Mouse (Mus musculus): Measurements from ENCODE around the gene Ncor2.

The Ncor2 gene

DNA sequence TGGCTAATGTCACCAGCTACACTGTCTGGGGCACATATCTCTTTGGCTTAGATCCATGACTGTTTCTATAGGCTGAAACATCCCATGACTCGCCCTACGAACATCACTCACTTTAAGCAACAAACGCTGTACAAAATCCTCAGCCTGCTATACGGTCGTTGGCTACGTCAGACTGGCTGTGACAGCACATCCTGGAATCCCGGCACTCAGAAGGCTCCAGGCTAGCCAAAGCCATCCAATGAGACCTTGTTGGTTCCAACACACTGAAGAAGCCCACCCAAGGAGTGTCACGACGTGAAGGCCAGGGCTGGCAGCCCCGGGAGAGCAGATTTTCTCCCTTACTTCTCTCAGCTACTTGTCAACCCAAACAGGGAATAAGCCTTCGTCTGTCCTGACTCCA, 82.7 kb downstream of the Ncor2 start:
- in situ Hi-C loops (cut with MboI), result no loop called here

DNA sequence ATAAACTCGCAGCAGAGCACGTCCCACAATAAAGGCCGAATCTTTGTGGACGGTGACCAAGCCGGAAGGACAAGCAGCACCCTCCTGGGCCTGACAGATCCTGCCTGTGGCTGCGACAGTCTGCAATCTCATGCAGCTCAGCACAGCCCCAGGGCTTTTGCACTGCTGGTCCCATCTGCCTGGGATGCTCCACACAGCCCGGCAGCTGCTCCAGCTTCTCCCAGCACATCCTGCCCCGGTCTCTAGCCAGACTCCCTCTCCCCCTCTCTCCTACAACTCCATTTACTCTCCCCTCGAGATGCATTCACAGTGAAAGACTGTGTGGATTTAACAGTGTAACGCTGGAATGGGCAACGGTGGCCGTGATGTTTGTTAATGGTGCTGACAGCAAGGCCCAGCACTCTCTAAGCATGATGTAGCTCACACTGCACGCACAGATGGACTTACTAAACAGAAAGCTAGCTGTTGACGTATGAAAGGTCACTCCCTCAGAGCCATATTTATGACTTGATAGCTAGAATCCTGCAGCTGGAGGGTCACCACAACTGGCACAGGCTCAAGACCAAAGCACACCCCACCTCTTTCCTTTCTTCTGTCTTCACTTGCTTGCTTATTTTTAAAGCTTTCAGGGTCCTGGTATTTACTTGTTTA, 83.4 kb downstream of the Ncor2 start:
- in situ Hi-C loops (cut with MboI), result no loop called here

DNA sequence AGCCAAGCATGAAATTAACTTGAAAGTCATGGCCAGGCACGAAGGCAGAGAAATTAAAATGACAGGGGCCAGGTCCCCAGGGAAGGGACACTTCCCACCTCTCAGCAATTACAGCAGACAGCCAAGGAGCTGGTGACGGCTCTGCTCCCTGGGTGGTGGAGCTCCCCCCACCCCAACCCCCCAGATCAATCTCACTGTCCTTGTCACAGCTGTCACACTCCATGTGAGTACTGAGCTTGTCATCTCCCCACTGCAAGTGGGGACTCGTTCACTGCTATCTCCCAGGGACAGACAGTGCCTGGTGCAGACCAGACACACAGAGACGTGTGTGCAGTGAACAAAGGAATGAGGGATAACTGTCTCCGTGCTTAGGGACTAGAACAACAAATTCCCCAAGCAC, 85.2 kb downstream of the Ncor2 start:
- in situ Hi-C loops (cut with MboI), result no loop called here

DNA sequence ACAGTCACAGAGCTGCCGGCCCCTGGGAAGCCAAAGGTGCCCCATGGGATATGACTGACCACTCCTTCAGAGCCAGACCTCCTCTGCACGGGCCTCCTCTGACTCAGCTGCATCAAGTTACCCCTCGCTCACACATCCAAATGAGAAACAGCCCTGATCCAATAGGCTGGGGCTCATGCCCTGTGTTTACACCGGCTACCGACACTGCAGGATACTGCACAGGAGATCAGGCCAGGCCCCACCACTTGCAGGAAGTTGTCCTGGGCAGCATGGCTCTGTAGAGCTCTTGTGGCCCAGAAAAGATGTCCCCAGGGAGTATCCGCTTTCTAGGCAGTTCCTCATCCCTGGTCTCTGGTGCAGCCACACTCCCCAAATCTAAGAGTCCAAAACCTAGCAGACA, 90.9 kb downstream of the Ncor2 start:
- in situ Hi-C loops (cut with MboI), result no loop called here

DNA sequence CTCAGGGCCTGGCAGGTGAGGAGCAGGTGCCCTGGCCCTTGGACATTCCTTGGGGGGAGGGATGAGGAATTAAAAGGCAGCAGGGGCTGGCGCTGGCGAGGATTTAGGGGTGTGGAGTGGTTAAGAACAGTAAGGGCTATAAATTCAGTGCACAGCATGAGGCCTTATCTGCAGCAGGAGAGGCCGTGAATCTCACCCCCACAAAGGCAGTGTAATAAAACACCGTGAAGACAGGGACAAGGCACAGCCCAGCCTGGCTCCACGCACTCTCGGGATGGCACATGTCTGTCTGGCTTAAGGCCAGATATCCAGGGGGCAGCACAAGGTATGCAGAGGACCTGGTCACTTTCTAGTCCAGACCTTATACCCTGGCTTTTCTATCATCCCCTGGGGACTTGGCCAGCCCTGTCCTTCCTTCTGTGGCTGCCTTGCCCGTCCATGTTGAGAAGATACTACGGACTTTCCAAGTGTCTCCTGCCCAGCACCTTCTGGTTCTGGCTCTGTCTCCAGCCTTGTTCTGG, 93.9 kb downstream of the Ncor2 start:
- in situ Hi-C loops (cut with MboI), result no loop called here

DNA sequence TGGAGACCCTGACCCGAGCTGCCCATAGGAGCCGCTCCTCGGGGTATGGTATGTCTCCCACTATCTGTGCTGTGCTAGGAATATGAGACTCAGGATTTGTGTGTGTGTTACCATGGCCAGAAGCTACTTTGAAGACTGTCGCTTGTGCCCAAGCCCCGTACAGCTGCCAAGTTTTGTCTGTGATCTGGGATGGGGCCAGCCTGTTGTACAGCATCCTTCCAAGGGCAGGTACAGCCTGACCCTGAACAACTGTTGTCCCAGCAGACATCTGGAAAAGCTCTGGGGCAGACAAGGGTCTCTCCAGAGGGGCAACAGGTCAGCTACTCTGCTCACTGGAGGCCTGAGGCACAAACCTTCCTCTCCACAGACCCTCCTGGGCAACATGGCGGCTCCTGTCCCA, 95.3 kb downstream of the Ncor2 start:
- in situ Hi-C loops (cut with MboI), result no loop called here

DNA sequence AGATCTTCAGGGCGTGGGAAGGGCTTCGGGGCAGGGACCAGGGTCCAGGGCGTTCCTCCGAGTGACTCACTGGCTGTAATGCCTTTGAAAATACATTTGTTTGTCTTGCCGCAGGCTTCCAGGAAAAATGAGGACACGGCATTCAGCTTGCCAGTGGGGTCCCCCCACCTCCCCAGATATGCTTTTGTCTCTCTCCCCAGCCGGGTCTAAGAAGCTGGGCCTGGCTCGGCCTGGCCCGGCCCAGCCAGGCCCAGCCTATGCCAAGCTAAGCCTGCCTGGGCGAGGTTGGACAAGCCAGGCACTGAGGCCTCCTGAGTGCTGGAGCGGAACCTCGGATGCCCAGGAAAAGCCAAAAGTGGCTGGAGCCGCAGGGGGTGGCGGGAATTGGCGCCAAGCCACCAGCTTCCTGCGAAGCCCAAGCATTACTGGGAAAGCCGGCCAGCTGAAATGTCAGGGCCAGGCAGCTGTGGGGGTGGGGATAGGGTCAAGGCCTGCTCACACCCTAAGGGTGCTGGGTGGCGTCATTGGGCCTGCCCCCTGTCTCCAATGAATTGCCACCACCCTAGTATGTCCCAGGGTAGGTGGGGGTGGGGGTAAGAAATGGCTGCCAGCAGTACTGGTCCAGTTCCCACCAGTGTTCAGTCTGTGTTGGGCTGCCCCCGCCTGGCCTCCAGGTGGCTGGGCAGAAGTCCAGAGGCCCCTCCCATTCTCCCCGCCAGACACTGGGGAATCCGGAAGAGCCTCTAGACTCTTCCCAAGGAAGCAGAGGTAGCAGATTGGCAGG, 97.5 kb downstream of the Ncor2 start:
- in situ Hi-C loops (cut with MboI), result no loop called here

DNA sequence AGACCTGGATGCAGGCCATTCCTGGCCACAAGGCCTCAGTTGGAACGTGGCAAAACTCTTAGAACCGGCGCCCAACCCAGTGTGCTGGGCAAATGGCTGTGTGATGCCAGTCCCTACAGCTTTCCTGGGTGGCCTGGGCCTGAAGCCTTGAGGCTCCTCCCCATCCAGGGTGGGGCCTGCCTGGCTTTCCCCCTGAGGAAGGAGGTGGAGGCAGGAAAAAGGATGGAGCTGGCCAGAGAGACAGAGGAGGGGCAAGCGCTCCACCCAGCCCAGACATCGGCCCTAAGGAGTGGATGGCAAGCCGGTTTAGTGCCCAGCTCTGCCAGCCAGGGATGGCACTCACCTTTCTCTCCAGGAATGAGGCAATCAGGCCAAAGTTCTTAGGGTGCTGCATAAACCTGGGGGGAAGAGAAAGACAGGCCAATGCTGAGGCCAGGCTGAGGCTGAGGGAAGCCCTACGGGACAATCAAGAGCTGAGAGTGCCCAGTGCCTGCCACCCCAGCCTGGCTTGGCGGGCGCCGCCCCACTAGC, 98.2 kb downstream of the Ncor2 start:
- in situ Hi-C loops (cut with MboI), result no loop called here

DNA sequence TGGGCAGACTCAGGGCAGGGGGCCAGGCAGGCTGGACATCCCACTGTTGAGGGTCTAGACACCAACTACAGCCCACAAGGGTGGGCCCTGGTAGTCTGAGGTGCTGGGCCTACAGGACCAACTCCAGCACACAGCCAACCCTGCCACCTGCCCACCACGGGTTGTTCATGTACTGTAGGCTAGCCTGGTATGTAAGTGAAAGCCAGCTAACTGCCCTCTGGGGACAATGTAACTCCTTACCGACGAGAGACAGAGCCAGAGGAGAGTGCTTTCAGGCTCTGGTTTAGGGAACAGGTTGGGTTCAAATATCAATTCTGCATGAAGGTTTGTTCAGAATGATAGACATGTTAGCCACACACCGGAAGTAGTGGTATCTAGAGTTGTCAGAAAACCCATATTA, 98.7 kb downstream of the Ncor2 start:
- in situ Hi-C loops (cut with MboI), result no loop called here

DNA sequence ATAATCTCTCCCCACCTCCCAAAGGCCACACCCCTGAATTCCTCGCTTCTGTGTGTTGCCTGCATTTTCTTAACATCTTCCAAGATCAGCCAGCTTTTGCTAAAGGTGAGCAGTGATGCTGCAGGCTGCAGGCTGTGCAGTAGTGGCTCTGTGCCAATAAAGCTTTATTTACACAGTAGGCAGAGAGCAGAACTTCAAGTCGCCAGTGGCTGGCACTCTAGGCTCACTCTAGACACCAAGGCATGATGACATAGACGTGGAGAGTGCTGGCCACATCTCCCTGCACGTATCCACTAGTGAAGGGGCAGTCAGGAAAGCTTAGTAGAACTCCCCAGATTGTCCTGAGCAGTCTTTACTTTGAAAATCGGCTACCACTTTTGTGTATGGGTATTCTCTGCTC, 100.8 kb downstream of the Ncor2 start:
- in situ Hi-C loops (cut with MboI), result no loop called here

DNA sequence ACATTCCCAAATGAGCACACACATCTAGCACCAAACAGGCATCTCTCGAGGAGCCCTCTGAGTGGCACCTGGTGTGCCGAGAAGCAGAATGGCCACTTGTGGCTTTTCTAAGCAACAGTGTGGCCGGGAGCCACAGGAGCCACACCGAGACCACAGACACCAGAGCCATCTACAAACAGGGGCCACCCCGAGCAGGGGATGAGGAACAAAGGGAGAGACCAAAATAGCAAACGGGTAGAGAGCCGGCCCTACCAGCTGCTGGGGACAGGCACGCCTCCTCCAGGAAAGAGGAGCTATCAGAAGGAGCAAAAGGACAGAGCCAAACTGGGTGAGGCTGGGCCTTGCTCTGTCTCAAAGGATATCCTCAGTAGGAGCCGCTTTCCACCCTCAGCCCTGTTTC, 102.8 kb downstream of the Ncor2 start:
- in situ Hi-C loops (cut with MboI), result no loop called here

DNA sequence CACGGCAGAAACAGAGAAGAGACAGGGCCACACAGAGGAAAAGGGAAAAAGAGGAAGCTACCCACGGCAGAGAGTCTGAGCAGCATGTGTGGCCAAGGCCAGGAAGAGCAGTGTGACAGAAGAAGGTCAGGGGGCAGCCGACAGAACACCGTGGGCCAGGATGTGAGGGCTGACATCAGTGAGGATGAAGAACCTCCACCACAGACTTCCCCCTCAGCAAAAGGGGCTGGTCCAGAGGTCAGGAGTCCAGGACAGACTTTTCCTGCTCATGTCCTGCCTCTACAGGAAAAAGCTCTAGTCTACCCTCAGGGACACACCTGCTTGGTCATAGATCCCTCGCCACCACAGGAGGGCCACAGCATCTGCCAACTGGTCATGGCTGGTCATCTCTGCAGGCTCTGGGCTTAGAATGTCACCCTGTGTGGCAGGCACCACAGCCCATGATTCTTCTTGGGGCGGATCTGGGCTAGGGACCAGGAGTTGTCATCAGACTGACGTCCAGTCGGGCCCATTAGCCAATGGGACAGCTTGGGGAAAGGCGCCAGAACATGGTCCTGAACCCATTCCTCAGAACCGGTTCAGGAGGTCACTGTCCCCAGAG, 104.3 kb downstream of the Ncor2 start:
- in situ Hi-C loops (cut with MboI), result no loop called here

DNA sequence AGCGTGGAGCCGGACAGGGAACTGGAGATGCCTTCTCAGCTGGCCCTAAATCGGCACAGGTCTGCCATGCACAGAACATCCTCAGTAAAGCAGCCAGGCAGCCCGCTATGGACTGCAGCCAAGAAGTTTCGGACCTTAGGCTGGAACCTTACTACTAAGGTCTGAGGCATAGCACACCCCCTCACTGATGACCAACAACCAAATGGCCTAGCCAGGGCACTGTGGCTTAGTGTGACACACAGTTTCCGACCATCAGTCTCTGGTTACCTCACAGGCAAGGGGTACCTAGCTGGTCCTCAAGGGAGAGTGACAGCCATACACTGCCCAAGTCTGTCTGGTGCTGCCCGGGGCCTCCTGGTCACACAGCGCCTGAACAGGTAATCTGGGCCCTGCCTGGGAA, 105.1 kb downstream of the Ncor2 start:
- in situ Hi-C loops (cut with MboI), result no loop called here

DNA sequence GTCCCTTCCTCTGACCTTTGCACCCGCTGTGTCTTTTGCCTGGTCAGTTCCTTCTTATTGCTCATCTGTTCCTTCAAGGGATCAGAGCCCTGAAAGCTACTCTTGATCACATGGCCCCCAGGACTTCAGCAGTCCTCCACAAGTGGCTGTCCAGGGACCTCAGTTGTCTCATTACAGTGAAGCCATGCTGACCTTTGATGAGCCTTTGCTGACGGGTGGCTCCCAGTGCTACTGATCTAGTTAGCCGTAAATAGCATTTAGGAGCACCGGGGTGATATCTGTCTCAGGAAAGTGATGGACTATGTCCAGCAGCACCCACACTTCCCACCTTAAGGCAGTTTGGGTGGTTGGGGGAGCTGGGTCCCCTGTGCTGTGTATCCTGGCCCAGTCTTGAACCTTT, 105.7 kb downstream of the Ncor2 start:
- in situ Hi-C loops (cut with MboI), result no loop called here

DNA sequence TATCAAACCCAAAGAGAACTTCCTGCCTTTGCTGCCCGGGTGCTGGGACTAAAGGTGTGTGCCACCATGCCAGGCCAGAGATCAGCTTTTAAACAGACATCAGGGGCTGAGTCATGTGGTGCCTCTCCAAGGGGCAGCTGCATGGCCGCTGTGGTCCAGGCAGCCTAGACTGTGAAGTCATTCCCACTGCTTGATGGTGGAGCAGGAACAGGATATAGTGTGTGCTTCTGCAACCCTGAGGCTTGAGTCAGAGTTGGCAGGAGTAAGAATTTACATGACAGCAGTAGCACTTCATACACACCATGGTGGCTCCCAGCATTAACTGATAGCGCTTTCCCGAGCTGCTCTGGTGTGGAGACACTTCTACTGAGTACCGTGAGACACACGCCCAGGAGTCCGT, 106.6 kb downstream of the Ncor2 start:
- in situ Hi-C loops (cut with MboI), result no loop called here

DNA sequence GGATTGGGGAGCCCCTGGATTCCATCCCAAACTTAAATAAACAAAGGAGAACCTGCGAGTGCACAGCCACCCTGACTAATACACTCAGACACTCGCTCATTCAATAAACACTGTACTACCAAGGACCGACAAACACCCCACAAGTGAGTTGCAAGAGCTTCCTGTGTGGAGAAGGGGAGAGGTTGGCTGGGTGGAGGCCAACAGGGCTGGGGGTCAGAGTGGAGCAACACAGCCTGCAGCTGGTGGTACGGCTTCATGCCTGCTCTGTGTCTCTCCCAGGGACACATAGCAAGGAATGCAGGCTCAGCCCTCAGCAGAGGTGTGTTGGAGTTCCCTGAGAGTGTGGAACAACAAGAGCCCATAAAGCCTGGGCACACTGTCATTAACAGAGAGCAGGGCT, 107.1 kb downstream of the Ncor2 start:
- in situ Hi-C loops (cut with MboI), result no loop called here

DNA sequence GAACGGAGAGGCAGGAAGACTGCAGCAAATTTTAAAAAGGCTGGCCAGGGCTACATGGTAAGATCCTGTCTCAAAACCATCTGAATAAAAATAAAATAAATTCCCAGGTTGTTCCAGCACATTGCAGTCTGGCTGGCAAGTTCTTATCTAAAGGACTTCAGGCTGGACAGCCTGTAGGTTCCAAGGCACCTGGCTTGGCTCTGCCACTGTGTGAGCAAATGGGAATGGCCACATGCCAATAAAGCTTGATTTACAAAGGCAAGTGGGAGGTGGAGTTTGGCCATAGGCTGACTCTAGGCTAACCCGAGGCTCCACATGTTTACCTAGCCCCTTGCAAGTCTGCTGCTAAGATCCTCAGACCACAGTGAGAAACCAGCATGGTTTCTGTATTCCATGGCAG, 108.6 kb downstream of the Ncor2 start:
- in situ Hi-C loops (cut with MboI), result no loop called here

DNA sequence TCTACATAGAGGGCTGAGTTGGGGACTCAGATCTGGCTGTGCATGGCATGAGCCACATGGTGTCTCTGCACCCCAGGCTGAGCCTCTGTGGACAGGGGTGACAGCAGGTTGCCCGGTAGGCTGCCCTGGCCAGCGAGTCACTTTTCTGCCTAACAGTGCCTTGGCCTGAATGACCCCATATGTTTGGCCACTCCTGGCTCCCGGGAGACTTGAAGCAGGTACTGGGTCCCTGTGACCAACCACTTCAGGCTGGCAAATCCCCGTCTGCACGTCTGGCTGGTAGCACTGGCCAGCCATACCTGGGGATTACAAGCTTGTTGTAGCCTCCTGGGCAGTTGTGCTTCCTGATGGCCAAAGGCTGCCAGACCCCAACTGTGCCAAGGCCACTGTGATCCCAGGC, 109.1 kb downstream of the Ncor2 start:
- in situ Hi-C loops (cut with MboI), result no loop called here

DNA sequence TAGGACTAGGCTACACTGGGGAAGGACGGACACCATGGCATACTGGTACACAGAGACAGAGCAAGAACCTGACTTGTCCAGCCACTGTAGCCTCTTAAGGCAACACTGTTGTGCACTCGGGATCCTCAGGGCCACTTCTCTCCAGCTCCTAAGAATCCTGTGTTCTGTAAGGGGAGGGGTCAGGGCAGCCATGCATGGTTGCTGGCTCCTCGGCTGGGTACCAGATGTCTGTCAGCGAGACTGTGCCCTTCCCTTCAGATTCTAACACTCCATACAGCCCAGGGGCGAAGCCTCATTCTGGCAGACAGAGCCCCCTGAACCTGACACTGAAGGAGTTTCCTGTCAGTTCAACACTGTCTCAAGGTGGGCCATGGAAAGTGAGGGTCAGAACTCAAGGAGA, 109.6 kb downstream of the Ncor2 start:
- in situ Hi-C loops (cut with MboI), result no loop called here

DNA sequence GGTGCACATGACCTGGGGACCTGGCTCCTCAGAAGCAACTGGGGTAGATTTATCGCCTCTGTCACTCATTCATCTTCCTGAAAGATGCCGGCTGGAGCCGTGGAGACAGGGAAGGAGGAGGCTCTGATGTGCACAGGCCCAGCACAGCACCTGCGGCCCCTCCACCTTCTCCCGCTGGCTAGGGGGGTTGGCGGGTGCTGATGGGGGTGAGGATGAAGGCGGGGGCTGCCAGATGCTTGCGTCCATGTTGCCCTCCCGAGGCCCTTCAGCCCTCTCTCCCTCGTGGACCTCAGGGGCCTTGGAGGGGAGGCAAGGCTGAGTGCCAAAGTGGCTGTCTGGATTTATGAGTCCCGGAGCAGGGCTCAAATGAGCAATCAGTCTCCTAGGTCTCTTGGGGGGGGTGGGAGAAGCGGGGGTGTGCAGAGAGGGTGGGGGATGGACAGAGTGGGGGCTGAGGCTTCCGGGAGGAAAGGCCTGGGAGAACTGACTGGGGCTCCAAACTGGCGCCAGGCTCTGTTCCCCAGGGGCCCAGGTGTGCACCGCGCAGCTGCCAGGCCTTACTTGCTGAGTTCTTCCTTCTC, 110.6 kb downstream of the Ncor2 start:
- in situ Hi-C loops (cut with MboI), result no loop called here

DNA sequence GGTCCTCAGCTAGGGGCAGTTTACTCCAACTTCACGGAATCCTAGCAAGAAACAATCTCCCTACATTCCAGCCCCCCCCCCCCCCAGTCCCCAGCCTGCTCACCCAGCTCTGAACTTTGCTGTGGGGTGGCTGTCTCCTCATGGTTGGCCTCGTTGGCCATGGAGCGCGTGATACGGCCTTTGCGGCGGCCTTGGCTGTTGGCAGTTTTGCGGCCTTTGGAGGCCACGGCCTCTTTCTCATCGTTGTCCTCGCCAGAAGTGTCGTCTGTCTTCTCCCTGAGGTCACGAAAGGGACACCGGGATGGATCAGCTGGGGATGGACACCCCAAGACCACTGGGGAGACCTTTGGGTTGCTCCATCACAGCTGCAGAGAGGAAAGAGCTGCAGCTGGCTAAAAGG, 111.3 kb downstream of the Ncor2 start:
- in situ Hi-C loops (cut with MboI), result no loop called here

All from mature B cell (primary cell).